Mouse (Mus musculus): ENCODE results near the gene Hist1h2ba. TPM values are rescaled to one million over a fixed set of nuclear protein-coding genes. Genes with fewer than 3 reads are reported as not detected.

Hist1h2ba gene
- not detected in 2 replicates for polyA plus RNA-seq (2015; fragmentation: Nextera tagmentation; extraction: Ambion mirVana)

DNA sequence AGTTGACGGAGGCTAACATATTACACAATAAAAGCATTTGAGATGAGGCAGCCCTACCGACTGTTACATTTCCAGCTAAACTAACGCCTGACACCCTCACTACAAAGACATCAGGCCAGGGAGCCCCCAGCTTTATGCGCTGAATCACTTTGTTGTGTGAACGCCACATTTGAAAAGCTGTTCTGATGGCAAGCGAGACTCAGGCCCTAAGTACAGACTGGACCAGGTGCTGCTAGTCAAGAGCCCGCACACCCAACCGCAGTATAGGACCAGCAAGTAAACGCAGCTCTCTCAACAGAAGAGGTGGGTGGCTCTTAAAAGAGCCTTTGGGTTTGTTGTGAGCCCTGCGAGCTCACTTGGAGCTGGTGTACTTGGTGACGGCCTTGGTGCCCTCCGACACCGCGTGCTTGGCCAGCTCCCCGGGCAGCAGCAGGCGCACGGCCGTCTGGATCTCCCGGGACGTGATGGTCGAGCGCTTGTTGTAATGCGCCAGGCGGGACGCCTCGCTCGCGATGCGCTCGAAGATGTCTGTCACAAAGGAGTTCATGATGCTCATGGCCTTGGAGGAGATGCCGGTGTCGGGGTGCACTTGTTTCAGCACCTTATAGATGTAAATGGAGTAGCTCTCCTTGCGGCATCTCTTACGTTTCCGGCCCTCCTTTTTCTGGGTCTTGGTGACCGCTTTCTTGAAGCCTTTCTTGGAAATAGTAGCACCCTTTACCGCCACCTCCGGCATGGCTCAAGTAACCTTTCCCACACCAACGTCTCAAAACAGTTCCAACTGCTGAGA is at the start of gene Hist1h2ba:
TSS of gene Hist1h2ba (minus strand) at position 736 of the 790 bp plus-strand sequence.
- H3K9me3 ChIP-seq (ENCODE audit: control insufficient read depth, low read length) = no peaks in the 10 kb centered on the region
- H3K27me3 ChIP-seq (ENCODE audit: control insufficient read depth, insufficient read depth, low read depth, low read length) = no peaks in the 10 kb centered on the region
- no peaks in the 10 kb centered on the region for H3K36me3 ChIP-seq (ENCODE audit: control insufficient read depth, insufficient read depth, low read length)
- H3K9ac ChIP-seq (ENCODE audit: low read length) = no peak within 1 kb of the TSS
- ATAC-seq (ENCODE audit: low read depth) = no peak
- H3K4me2 ChIP-seq (ENCODE audit: low read depth, low read length) = no peak within 1 kb of the TSS
- H3K27ac ChIP-seq (ENCODE audit: low read length) = no peak within 1 kb of the TSS
- peaks cover 2% of the 10 kb centered on the region for H3K4me1 ChIP-seq (replicated peaks; ENCODE audit: control insufficient read depth, insufficient read depth, low read length)
- no peak within 1 kb of the TSS for H3K4me3 ChIP-seq (ENCODE audit: low read length)
- 88% methylated on average over 36 of the region's 39 CpGs for WGBS

DNA sequence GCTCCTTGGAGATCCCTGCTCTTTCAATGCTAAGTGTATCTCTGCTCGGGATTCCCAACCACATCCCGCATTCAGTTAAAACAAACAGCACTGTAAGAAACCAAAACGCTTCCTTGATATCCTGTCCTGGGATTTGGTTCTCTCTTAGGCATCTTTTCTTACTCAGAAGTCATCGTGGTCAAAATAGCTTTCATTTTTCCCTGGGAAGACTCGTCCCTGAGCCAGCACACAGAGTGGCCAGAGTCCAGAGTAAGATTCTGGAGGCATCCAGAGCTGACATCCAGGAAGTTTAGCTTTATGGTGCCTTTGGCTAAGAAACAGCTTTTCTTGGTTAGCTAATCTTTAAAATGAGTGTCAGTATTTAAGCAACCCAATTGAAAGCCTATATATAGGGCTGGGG is 38.3 kb upstream of the Hist1h2ba start:
- Histone ChIP-seq H3K4me1 (replicated peaks; ENCODE audit: control insufficient read depth, insufficient read depth, low read length) (peaks cover 8% of the 10 kb centered on the region; the same call in 1 of the 2 replicates), H3K9me3 (ENCODE audit: control insufficient read depth, low read length) (no peaks in the 10 kb centered on the region), H3K36me3 (ENCODE audit: control insufficient read depth, insufficient read depth, low read length) (no peaks in the 10 kb centered on the region), H3K4me2 (ENCODE audit: low read depth, low read length) (no peak overlapping the region), H3K4me3 (ENCODE audit: low read length) (no peak overlapping the region), H3K27me3 (ENCODE audit: control insufficient read depth, insufficient read depth, low read depth, low read length) (no peaks in the 10 kb centered on the region), H3K9ac (ENCODE audit: low read length) (no peak overlapping the region), H3K27ac (ENCODE audit: low read length) (no peak overlapping the region)
- ATAC-seq (ENCODE audit: low read depth) = no peak
- WGBS = 33% methylated on average over 5 of the region's 5 CpGs

DNA sequence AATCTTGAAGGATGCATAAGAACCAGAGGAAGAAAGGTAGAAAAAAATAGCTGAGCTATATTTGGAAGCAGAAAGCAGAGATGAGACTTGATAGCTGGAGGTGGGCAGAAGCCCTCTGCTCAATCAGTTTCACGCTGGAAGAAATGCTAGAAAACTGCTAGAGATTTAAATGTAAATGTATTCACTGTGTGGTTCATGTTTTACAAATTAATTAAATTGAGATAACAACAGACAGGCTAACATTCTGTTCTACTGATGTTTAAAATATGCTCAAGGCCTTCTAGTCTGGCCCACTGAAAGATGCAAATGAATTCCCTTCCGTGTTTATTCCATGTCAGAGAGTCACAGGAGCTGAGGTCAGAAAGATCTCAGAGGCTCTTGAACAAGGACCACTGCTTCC is 37.9 kb upstream of the Hist1h2ba start:
- Histone ChIP-seq H3K9me3 (ENCODE audit: control insufficient read depth, low read length) (no peaks in the 10 kb centered on the region), H3K4me3 (ENCODE audit: low read length) (no peak overlapping the region), H3K36me3 (ENCODE audit: control insufficient read depth, insufficient read depth, low read length) (no peaks in the 10 kb centered on the region), H3K4me2 (ENCODE audit: low read depth, low read length) (no peak overlapping the region), H3K27me3 (ENCODE audit: control insufficient read depth, insufficient read depth, low read depth, low read length) (no peaks in the 10 kb centered on the region), H3K4me1 (replicated peaks; ENCODE audit: control insufficient read depth, insufficient read depth, low read length) (peaks cover 8% of the 10 kb centered on the region; the same call in 1 of the 2 replicates), H3K9ac (ENCODE audit: low read length) (no peak overlapping the region), H3K27ac (ENCODE audit: low read length) (no peak overlapping the region)
- whole genome bisulfite sequencing = 44% methylated on average over 2 of the region's 2 CpGs
- ATAC-seq (ENCODE audit: low read depth) = no peak

DNA sequence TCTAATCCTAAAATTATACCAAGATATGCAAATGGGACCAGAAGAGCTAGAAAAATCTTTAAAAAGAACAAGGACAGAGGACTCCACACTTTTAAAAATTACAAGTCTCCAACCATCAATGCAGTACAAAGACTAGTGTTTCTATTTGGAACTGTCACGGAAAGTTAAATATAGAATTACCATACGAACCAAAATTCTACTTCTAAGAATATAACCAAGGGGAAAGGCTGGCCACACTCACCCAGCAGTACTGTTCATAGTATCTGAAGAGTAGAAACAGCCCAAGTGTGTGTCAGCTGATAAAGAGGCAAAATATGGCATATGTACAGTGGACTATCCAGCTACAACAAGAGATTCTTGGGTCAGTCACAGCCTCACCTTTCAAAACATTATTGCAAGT is 31.0 kb upstream of the Hist1h2ba start:
- H3K4me3 ChIP-seq (ENCODE audit: low read length) = no peak overlapping the region
- no peaks in the 10 kb centered on the region for H3K9me3 ChIP-seq (ENCODE audit: control insufficient read depth, low read length)
- WGBS = 69% methylated on average over 2 of the region's 2 CpGs
- H3K27me3 ChIP-seq (ENCODE audit: control insufficient read depth, insufficient read depth, low read depth, low read length) = no peaks in the 10 kb centered on the region
- H3K27ac ChIP-seq (ENCODE audit: low read length) = no peak overlapping the region
- H3K36me3 ChIP-seq (ENCODE audit: control insufficient read depth, insufficient read depth, low read length) = no peaks in the 10 kb centered on the region
- ATAC-seq (ENCODE audit: low read depth) = no peak
- H3K4me2 ChIP-seq (ENCODE audit: low read depth, low read length) = no peak overlapping the region
- H3K9ac ChIP-seq (ENCODE audit: low read length) = no peak overlapping the region
- no peaks in the 10 kb centered on the region for H3K4me1 ChIP-seq (replicated peaks; ENCODE audit: control insufficient read depth, insufficient read depth, low read length)

DNA sequence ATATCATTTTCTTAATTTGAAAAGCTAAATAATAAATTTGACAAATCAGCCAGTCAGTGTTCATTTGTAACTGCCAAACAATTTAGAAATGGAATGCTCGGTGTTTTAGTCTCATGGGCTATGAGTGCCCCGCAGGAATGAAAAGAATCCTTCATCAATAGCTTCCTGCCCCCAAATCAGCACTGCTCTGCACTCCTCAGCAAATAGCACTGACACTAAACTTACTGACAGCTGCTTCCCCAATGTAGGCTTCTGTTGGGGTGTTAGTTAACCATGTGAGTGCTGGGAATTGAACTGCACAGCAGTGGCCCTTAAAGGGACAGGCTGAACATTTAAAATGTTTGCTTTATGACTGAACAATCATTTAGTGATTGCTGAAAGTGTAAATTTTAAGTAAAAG is 25.8 kb upstream of the Hist1h2ba start:
- no peaks in the 10 kb centered on the region for H3K4me1 ChIP-seq (replicated peaks; ENCODE audit: control insufficient read depth, insufficient read depth, low read length)
- H3K36me3 ChIP-seq (ENCODE audit: control insufficient read depth, insufficient read depth, low read length) = no peaks in the 10 kb centered on the region
- H3K27ac ChIP-seq (ENCODE audit: low read length) = no peak overlapping the region
- no peak overlapping the region for H3K4me2 ChIP-seq (ENCODE audit: low read depth, low read length)
- no peak overlapping the region for H3K4me3 ChIP-seq (ENCODE audit: low read length)
- H3K9ac ChIP-seq (ENCODE audit: low read length) = no peak overlapping the region
- no peak for ATAC-seq (ENCODE audit: low read depth)
- H3K9me3 ChIP-seq (ENCODE audit: control insufficient read depth, low read length) = no peaks in the 10 kb centered on the region
- H3K27me3 ChIP-seq (ENCODE audit: control insufficient read depth, insufficient read depth, low read depth, low read length) = no peaks in the 10 kb centered on the region
- 10% methylated on average over 2 of the region's 2 CpGs for WGBS

DNA sequence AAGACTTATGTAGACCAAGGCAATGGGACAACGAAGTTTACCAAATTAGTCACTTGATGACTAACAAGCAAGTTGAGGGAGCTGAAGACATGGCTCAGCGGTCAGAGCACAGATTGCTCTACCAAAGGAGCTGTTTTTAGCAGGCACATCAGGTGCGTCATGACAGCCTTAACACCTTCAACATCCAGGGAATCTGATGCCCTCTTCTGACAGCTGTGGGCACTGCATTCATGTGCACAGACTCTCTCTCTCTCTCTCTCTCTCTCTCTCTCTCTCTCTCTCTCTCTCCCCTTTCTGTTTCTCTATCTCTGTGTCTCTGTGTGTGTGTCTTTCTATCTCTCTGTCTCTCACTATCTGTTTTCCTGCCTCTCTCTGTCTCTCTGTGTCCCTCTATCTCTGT is 17.0 kb upstream of the Hist1h2ba start:
- Histone ChIP-seq H3K4me3 (ENCODE audit: low read length) (no peak overlapping the region), H3K27ac (ENCODE audit: low read length) (no peak overlapping the region), H3K27me3 (ENCODE audit: control insufficient read depth, insufficient read depth, low read depth, low read length) (no peaks in the 10 kb centered on the region), H3K4me1 (replicated peaks; ENCODE audit: control insufficient read depth, insufficient read depth, low read length) (no peaks in the 10 kb centered on the region), H3K4me2 (ENCODE audit: low read depth, low read length) (no peak overlapping the region), H3K9me3 (ENCODE audit: control insufficient read depth, low read length) (no peaks in the 10 kb centered on the region), H3K9ac (ENCODE audit: low read length) (no peak overlapping the region), H3K36me3 (ENCODE audit: control insufficient read depth, insufficient read depth, low read length) (no peaks in the 10 kb centered on the region)
- no peak for ATAC-seq (ENCODE audit: low read depth)
- 61% methylated on average over 3 of the region's 3 CpGs for WGBS

DNA sequence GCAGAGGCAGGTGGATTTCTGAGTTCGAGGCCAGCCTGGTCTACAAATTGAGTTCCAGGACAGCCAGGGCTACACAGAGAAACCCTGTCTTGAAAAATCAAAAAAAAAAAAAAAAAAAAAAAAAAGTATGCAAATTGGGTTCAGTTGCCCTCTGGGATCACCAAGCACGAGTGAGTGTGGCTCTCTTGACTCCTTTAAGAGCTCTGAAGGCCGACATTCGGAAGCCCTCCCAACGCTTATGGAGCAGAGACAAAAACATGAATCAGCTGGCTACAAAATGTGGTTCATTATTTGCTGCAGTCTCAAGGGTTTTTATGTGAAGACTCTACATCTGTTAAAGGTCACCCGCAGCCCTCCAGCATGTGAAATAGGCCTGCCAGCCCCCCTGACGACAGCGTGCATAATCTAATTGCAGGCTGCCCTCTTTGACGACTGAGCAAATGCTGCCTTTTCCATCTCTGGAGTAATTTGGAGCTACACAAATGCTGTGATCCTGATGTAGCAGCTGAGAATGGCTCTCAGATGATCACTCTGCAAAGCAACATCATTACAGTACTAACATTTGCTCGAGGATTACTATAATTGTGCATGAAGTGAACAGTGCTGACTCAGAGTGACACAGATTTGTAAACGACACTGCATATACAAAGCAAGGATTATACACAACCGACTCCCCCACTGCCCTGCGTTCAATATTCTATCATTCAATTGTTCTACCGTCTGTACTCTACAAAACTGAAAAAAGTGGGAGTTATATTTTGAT is 15.7 kb upstream of the Hist1h2ba start:
- Histone ChIP-seq H3K4me1 (replicated peaks; ENCODE audit: control insufficient read depth, insufficient read depth, low read length) (no peaks in the 10 kb centered on the region), H3K9me3 (ENCODE audit: control insufficient read depth, low read length) (no peaks in the 10 kb centered on the region), H3K27me3 (ENCODE audit: control insufficient read depth, insufficient read depth, low read depth, low read length) (no peaks in the 10 kb centered on the region), H3K27ac (ENCODE audit: low read length) (no peak overlapping the region), H3K4me3 (ENCODE audit: low read length) (no peak overlapping the region), H3K4me2 (ENCODE audit: low read depth, low read length) (no peak overlapping the region), H3K9ac (ENCODE audit: low read length) (no peak overlapping the region), H3K36me3 (ENCODE audit: control insufficient read depth, insufficient read depth, low read length) (no peaks in the 10 kb centered on the region)
- 63% methylated on average over 14 of the region's 14 CpGs for WGBS
- ATAC-seq (ENCODE audit: low read depth) = no peak

DNA sequence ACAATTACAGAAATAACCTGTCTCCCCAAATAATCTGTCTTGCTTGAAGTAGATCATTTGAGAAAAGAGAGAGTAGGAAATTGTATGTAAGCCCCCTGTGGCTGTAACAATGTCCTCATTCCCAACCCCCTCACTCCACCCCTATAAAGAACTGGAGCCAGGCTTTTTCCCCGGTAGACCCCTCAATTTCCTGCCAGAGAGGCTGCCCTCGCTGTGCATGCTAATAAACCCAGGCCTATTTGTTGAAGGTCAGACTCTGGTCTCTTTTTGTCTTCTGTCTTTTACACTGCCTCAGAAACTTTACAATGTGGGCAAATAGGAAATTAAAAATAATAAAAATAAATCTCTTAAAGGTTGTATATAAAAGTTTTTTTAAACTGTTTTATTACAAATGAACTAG is 12.3 kb upstream of the Hist1h2ba start:
- H3K9me3 ChIP-seq (ENCODE audit: control insufficient read depth, low read length) = no peaks in the 10 kb centered on the region
- no peaks in the 10 kb centered on the region for H3K27me3 ChIP-seq (ENCODE audit: control insufficient read depth, insufficient read depth, low read depth, low read length)
- no peak for ATAC-seq (ENCODE audit: low read depth)
- H3K4me1 ChIP-seq (replicated peaks; ENCODE audit: control insufficient read depth, insufficient read depth, low read length) = no peaks in the 10 kb centered on the region
- WGBS = 44% methylated on average over 2 of the region's 2 CpGs
- no peak overlapping the region for H3K9ac ChIP-seq (ENCODE audit: low read length)
- H3K36me3 ChIP-seq (ENCODE audit: control insufficient read depth, insufficient read depth, low read length) = no peaks in the 10 kb centered on the region
- H3K4me2 ChIP-seq (ENCODE audit: low read depth, low read length) = no peak overlapping the region
- H3K4me3 ChIP-seq (ENCODE audit: low read length) = no peak overlapping the region
- no peak overlapping the region for H3K27ac ChIP-seq (ENCODE audit: low read length)

DNA sequence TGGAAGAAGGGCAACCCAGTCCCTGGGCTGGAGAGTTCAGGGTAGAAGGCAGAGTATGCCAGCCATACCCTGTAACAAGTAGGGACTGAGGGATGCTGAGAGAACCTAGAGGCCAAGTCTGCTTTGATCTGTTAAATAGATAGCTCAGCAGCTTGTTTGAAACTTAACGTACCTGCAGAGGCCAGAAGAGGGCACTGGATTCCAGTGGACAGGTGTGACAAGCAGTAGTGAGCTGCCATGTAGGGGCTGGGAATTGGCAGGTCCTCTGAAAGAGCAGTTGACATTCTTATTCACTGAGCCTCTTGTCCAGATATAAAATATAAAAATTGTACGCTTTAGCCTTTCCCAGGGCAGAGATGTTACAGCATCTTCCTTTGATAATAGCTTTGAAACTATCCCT is 8.9 kb upstream of the Hist1h2ba start:
- WGBS = 58% methylated on average over 2 of the region's 2 CpGs
- Histone ChIP-seq H3K4me1 (replicated peaks; ENCODE audit: control insufficient read depth, insufficient read depth, low read length) (no peaks in the 10 kb centered on the region), H3K4me3 (ENCODE audit: low read length) (no peak overlapping the region), H3K27ac (ENCODE audit: low read length) (no peak overlapping the region), H3K9ac (ENCODE audit: low read length) (no peak overlapping the region), H3K36me3 (ENCODE audit: control insufficient read depth, insufficient read depth, low read length) (no peaks in the 10 kb centered on the region), H3K27me3 (ENCODE audit: control insufficient read depth, insufficient read depth, low read depth, low read length) (no peaks in the 10 kb centered on the region), H3K4me2 (ENCODE audit: low read depth, low read length) (no peak overlapping the region), H3K9me3 (ENCODE audit: control insufficient read depth, low read length) (no peaks in the 10 kb centered on the region)
- ATAC-seq (ENCODE audit: low read depth) = no peak
